Mouse (Mus musculus) hindbrain, embryonic 12.5 days (tissue): ENCODE measurements around the gene Nqo2. TPM values are rescaled to one million over a fixed set of nuclear protein-coding genes. Genes with fewer than 3 reads are reported as not detected.
"Not testable (repeated sequence)": the region's sequence is repeated elsewhere in the genome, so short reads cannot be mapped to it uniquely, and the experiment has no call there.

ENCODE experiments used
- ATAC-seq: fragments of 200-750 bp; cut with Nextera tagmentation; 2 replicates; pipeline ENCODE4 v1.8.0; 2017; ENCODE audit warnings: moderate TSS enrichment; ENCODE audit not compliant: low FRiP score
- H3K27ac ChIP-seq: fragments of 300-500 bp; sonication (generic); 2 replicates; pipeline ENCODE4 v1.5.1; 2016; ENCODE audit warnings: mild to moderate bottlenecking
- H3K27me3 ChIP-seq: fragments of 300-500 bp; sonication (generic); 2 replicates; pipeline ENCODE4 v1.6.1; 2016; ENCODE audit warnings: mild to moderate bottlenecking
- H3K36me3 ChIP-seq: fragments of 300-500 bp; sonication (generic); 2 replicates; pipeline ENCODE4 v1.6.1; 2016; ENCODE audit warnings: mild to moderate bottlenecking
- H3K4me1 ChIP-seq: fragments of 300-500 bp; sonication (generic); 2 replicates; pipeline ENCODE4 v1.6.1; 2016
- H3K4me2 ChIP-seq: fragments of 300-500 bp; sonication (generic); replicated peaks from 2 replicates; pipeline ENCODE4 v1.6.1; 2016; ENCODE audit warnings: mild to moderate bottlenecking
- H3K4me3 ChIP-seq: fragments of 300-500 bp; sonication (generic); 2 replicates; pipeline ENCODE4 v1.5.1; 2016; ENCODE audit warnings: mild to moderate bottlenecking
- H3K9ac ChIP-seq: fragments of 300-500 bp; sonication (generic); 2 replicates; pipeline ENCODE4 v1.6.1; 2016; ENCODE audit warnings: mild to moderate bottlenecking, moderate library complexity
- H3K9me3 ChIP-seq: fragments of 300-500 bp; sonication (generic); replicated peaks from 2 replicates; pipeline ENCODE4 v1.6.1; 2016; ENCODE audit warnings: mild to moderate bottlenecking
- WGBS: fragments of 180-500 bp; shearing (Covaris S2); methylation state at CpG from one replicate; pipeline ENCODE4 v1.1.7; 2016; 5-methylcytosine and 5-hydroxymethylcytosine counted together
- polyA plus RNA-seq: library from polyadenylated mRNA; unstranded; fragments of >200 nt; fragmentation: Nextera tagmentation; extraction: Ambion mirVana; gene quantifications from 2 replicates; pipeline ENCODE4 v1.2.1, GENCODE M21; 2016

Nqo2 gene
- polyA plus RNA-seq: 15.9 and 16.0 TPM in 2 replicates

- Histone ChIP-seq H3K4me1 (peaks cover 6% of the 10 kb centered on the region), H3K27ac (peak within 1 kb of the TSS; percentile 82), H3K4me3 (peak within 1 kb of the TSS; percentile 54), H3K9ac (peak within 1 kb of the TSS; percentile 69), H3K27me3 (no peaks in the 10 kb centered on the region), H3K4me2 (peak within 1 kb of the TSS; percentile 75), H3K9me3 (no peaks in the 10 kb centered on the region), H3K36me3 (no peaks in the 10 kb centered on the region)
- ATAC-seq: peak; percentile 89
- WGBS: 3% methylated on average over 22 of the region's 22 CpGs
Observed at GRCm38 (mm10) chr13:33964206-33965046, at the start of gene Nqo2. TSS of gene Nqo2 (plus strand) at chr13:33964687.

- WGBS: 89% methylated on average over 6 of the region's 6 CpGs
- no peaks in the 10 kb centered on the region for H3K9me3 ChIP-seq
- no peaks in the 10 kb centered on the region for H3K27me3 ChIP-seq
- no peak for ATAC-seq
- peaks cover 30% of the 10 kb centered on the region for H3K36me3 ChIP-seq
- H3K27ac ChIP-seq: no peak overlapping the region
- H3K9ac ChIP-seq: no peak overlapping the region
- no peak overlapping the region for H3K4me2 ChIP-seq
- no peak overlapping the region for H3K4me3 ChIP-seq
- H3K4me1 ChIP-seq: no peaks in the 10 kb centered on the region
Observed at GRCm38 (mm10) chr13:33921041-33921440, 43.4 kb upstream of the Nqo2 start.

- no peaks in the 10 kb centered on the region for H3K9me3 ChIP-seq
- WGBS: 94% methylated on average over 5 of the region's 5 CpGs
Observed at GRCm38 (mm10) chr13:33921699-33922098, 42.8 kb upstream of the Nqo2 start.

GRCm38 (mm10) chr13:33930281-33930680, 34.2 kb upstream of the Nqo2 start:
- Histone ChIP-seq H3K4me3 (no peak overlapping the region), H3K9ac (no peak overlapping the region), H3K27ac (no peak overlapping the region), H3K36me3 (no peaks in the 10 kb centered on the region), H3K4me1 (no peaks in the 10 kb centered on the region), H3K4me2 (no peak overlapping the region), H3K27me3 (no peaks in the 10 kb centered on the region), H3K9me3 (no peaks in the 10 kb centered on the region)
- no peak for ATAC-seq
- WGBS: 79% methylated on average over 2 of the region's 2 CpGs

More at GRCm38 (mm10) chr13:33921699-33922098, 42.8 kb upstream of the Nqo2 start:
- Histone ChIP-seq H3K9ac (no peak overlapping the region), H3K27ac (no peak overlapping the region), H3K4me2 (no peak overlapping the region), H3K27me3 (no peaks in the 10 kb centered on the region), H3K4me1 (no peaks in the 10 kb centered on the region), H3K4me3 (no peak overlapping the region), H3K36me3 (peaks cover 30% of the 10 kb centered on the region)
- no peak for ATAC-seq

GRCm38 (mm10) chr13:33930912-33931311, 33.6 kb upstream of the Nqo2 start:
- Histone ChIP-seq H3K9ac (no peak overlapping the region), H3K4me2 (no peak overlapping the region), H3K4me1 (0 out of 2 replicates have a peak, but pooled peaks cover 2% of the 10 kb centered on the region), H3K27ac (no peak overlapping the region), H3K9me3 (no peaks in the 10 kb centered on the region), H3K27me3 (no peaks in the 10 kb centered on the region), H3K4me3 (no peak overlapping the region), H3K36me3 (no peaks in the 10 kb centered on the region)
- 88% methylated on average over 3 of the region's 3 CpGs for WGBS
- ATAC-seq: no peak

- H3K4me2 ChIP-seq: no peak overlapping the region
- no peak for ATAC-seq
- WGBS: 74% methylated on average over 6 of the region's 6 CpGs
Observed at GRCm38 (mm10) chr13:33934743-33935142, 29.7 kb upstream of the Nqo2 start.

GRCm38 (mm10) chr13:33935465-33936181, 28.9 kb upstream of the Nqo2 start:
- no peak overlapping the region for H3K27ac ChIP-seq

More at GRCm38 (mm10) chr13:33934743-33935142, 29.7 kb upstream of the Nqo2 start:
- Histone ChIP-seq H3K9me3 (no peaks in the 10 kb centered on the region), H3K36me3 (no peaks in the 10 kb centered on the region), H3K4me3 (no peak overlapping the region), H3K4me1 (0 out of 2 replicates have a peak, but pooled peaks cover 5% of the 10 kb centered on the region), H3K27ac (no peak overlapping the region), H3K9ac (no peak overlapping the region), H3K27me3 (no peaks in the 10 kb centered on the region)

GRCm38 (mm10) chr13:33937151-33937550, 27.3 kb upstream of the Nqo2 start:
- Histone ChIP-seq H3K27me3 (no peaks in the 10 kb centered on the region), H3K9ac (no peak overlapping the region), H3K9me3 (no peaks in the 10 kb centered on the region), H3K4me1 (0 out of 2 replicates have a peak, but pooled peaks cover 5% of the 10 kb centered on the region), H3K4me3 (no peak overlapping the region), H3K36me3 (no peaks in the 10 kb centered on the region), H3K27ac (no peak overlapping the region), H3K4me2 (no peak overlapping the region)
- WGBS: 94% methylated on average over 4 of the region's 5 CpGs
- no peak for ATAC-seq

More at GRCm38 (mm10) chr13:33935465-33936181, 28.9 kb upstream of the Nqo2 start:
- Histone ChIP-seq H3K27me3 (no peaks in the 10 kb centered on the region), H3K4me2 (peak overlapping the region; percentile 92), H3K9me3 (no peaks in the 10 kb centered on the region), H3K4me1 (0 out of 2 replicates have a peak, but pooled peaks cover 5% of the 10 kb centered on the region), H3K4me3 (peak overlapping the region; percentile 58), H3K36me3 (no peaks in the 10 kb centered on the region), H3K9ac (peak overlapping the region; percentile 68)
- WGBS: under 1% methylated on average over 34 of the region's 44 CpGs
- peak; percentile 95 for ATAC-seq

GRCm38 (mm10) chr13:33937587-33937986, 26.9 kb upstream of the Nqo2 start:
- H3K4me1 ChIP-seq, H3K9me3 ChIP-seq, H3K4me3 ChIP-seq, ATAC-seq, H3K27me3 ChIP-seq, H3K4me2 ChIP-seq, H3K36me3 ChIP-seq, H3K27ac ChIP-seq, H3K9ac ChIP-seq: not testable (repeated sequence)

- no peaks in the 10 kb centered on the region for H3K36me3 ChIP-seq
- H3K4me2 ChIP-seq: no peak overlapping the region
- ATAC-seq: no peak
- WGBS: 89% methylated on average over 5 of the region's 5 CpGs
- no peak overlapping the region for H3K27ac ChIP-seq
- H3K27me3 ChIP-seq: no peaks in the 10 kb centered on the region
- no peaks in the 10 kb centered on the region for H3K4me1 ChIP-seq
- H3K4me3 ChIP-seq: no peak overlapping the region
- no peak overlapping the region for H3K9ac ChIP-seq
- no peaks in the 10 kb centered on the region for H3K9me3 ChIP-seq
Observed at GRCm38 (mm10) chr13:33941288-33941808, 23.1 kb upstream of the Nqo2 start.

- 49% methylated on average over 4 of the region's 4 CpGs for WGBS
- H3K9ac ChIP-seq: no peak overlapping the region
- no peak overlapping the region for H3K4me3 ChIP-seq
- no peaks in the 10 kb centered on the region for H3K36me3 ChIP-seq
- H3K27me3 ChIP-seq: no peaks in the 10 kb centered on the region
- no peaks in the 10 kb centered on the region for H3K9me3 ChIP-seq
- no peak overlapping the region for H3K4me2 ChIP-seq
- ATAC-seq: no peak
- no peak overlapping the region for H3K27ac ChIP-seq
- H3K4me1 ChIP-seq: no peaks in the 10 kb centered on the region
Observed at GRCm38 (mm10) chr13:33942212-33942779, 22.2 kb upstream of the Nqo2 start.
